Mouse (Mus musculus): ENCODE measurements around the gene Retreg1.

DNA sequence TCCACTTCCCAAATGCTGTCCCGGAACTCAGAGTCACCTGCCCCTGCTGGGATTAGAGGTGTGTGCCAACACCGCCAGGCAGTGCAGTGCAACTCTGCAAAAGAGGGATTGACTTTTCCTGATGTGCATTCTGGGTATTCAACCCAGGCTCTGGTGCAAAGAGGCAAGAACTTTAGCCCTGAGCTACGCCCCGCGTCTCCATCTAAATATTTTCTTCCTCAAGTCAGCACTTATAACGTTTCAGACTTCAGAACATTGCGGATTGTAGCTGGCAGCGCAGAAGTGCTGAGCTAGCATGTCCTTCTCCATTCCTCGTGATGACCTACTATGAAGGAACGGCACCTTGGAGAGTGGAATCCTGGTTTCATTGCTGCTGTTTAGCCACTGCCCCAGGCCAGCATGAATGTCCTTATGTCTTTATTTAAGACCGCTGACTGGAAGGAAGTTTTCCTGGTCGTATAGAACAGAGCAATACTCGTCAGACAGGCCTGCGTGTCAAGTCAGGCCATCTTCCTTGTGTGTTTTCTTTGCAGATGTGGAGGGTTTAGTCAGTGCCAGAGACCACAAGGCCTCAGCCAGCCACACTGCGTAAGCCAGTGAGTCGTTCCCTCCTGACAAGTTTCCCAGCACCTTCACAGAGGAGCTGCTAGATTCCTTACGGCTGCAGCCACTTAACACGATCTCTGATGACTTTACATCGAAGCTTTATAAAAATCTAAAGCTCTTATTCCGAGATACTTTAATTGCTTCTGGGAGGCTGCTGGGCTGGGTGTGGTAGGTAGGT is 34.1 kb upstream of the Retreg1 start:
- TF ChIP-seq CTCF (IDR thresholded peaks at IDR 0.05; ENCODE audit: low read depth) (no peak), EP300 (IDR thresholded peaks at IDR 0.05; ENCODE audit: low read depth) (no peak)

Measured in liver, embryonic 14.5 days (tissue).